Mouse (Mus musculus) cortical plate, adult 2 months (tissue): ENCODE data around the gene Usp54.

Experiments
- CTCF ChIP-seq: fragments of 200-500 bp; IDR thresholded peaks from 2 replicates; pipeline ENCODE4 v1.5.1; 2011; ENCODE audit warnings: mild to moderate bottlenecking, control low read depth, low read length; ENCODE audit not compliant: insufficient read depth; ENCODE audit errors: extremely low read depth
- POLR2A ChIP-seq: fragments of 200-500 bp; IDR thresholded peaks from 2 replicates; pipeline ENCODE4 v1.6.1; 2011; ENCODE audit warnings: mild to moderate bottlenecking, low read length, control low read depth; ENCODE audit not compliant: insufficient read depth; ENCODE audit errors: extremely low read depth

DNA sequence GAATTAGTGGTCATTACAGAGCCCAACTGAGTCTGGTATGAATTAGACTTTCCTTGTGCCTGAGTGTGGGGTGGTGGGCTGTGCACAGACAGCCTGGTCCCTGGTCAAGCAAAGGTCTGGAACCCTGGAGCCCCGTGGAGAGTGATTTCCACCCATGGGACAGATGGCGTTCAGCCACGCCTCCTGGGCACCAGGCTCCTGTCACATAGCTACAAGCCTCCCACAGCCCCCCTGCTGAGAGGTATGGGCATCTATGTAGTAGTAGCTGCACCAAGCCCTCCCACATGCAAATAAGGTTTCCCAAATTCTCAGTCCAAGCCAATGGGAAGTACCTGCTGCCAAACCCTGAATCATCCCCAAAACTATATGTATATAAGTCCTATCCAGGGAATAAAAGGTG lies 13.9 kb downstream of the Usp54 start:
- TF ChIP-seq POLR2A, result no peak
- TF ChIP-seq CTCF, result no peak
